Mouse (Mus musculus) forebrain, embryonic 11.5 days (tissue): ENCODE data around the gene Vamp5. TPM values are rescaled to one million over a fixed set of nuclear protein-coding genes. Genes with fewer than 3 reads are reported as not detected.

ENCODE experiments used
- ATAC-seq: fragments of 200-750 bp; cut with Nextera tagmentation; replicated peaks from 2 replicates; pipeline ENCODE4 v1.8.0; 2017; ENCODE audit warnings: moderate TSS enrichment; ENCODE audit not compliant: low FRiP score
- DNase-seq: peaks from one replicate; pipeline ENCODE4 v3.0.0-alpha.2; 2017; ENCODE audit warnings: low spot score
- H3K27ac ChIP-seq: fragments of 300-500 bp; sonication (generic); 2 replicates; pipeline ENCODE4 v1.5.1; 2014; ENCODE audit warnings: low read depth, low read length
- H3K27me3 ChIP-seq: fragments of 300-500 bp; sonication (generic); 2 replicates; pipeline ENCODE4 v1.6.1; 2014; ENCODE audit warnings: mild to moderate bottlenecking, low read length, mixed read lengths; ENCODE audit not compliant: control insufficient read depth, insufficient read depth
- H3K36me3 ChIP-seq: fragments of 300-500 bp; sonication (generic); 2 replicates; pipeline ENCODE4 v1.6.1; 2014; ENCODE audit warnings: mild to moderate bottlenecking, low read length, moderate library complexity, mixed read lengths; ENCODE audit not compliant: control insufficient read depth, insufficient read depth
- H3K4me1 ChIP-seq: fragments of 300-500 bp; sonication (generic); replicated peaks from 2 replicates; pipeline ENCODE4 v1.6.1; 2014; ENCODE audit warnings: low read length, mixed read lengths; ENCODE audit not compliant: control insufficient read depth, insufficient read depth
- H3K4me2 ChIP-seq: fragments of 300-500 bp; sonication (generic); 2 replicates; pipeline ENCODE4 v1.6.1; 2014; ENCODE audit warnings: low read depth, mild to moderate bottlenecking, low read length, moderate library complexity, mixed read lengths; ENCODE audit not compliant: severe bottlenecking
- H3K4me3 ChIP-seq: fragments of 300-500 bp; sonication (generic); 2 replicates; pipeline ENCODE4 v1.5.1; 2014; ENCODE audit warnings: low read depth, low read length
- H3K9ac ChIP-seq: fragments of 300-500 bp; sonication (generic); 2 replicates; pipeline ENCODE4 v1.6.1; 2014; ENCODE audit warnings: low read length
- H3K9me3 ChIP-seq: fragments of 300-500 bp; sonication (generic); 2 replicates; pipeline ENCODE4 v1.6.1; 2016; ENCODE audit warnings: low read length, mixed read lengths; ENCODE audit not compliant: control insufficient read depth
- WGBS: fragments of 180-500 bp; shearing (Covaris S2); extraction: QIAGEN DNeasy Blood & Tissue Kit; methylation state at CpG from one replicate; pipeline ENCODE4 v1.1.7; 2014; 5-methylcytosine and 5-hydroxymethylcytosine counted together
- polyA plus RNA-seq: library from polyadenylated mRNA; unstranded; fragments of >200 nt; fragmentation: Nextera tagmentation; extraction: Ambion mirVana; gene quantifications from 2 replicates; pipeline ENCODE4 v1.2.1, GENCODE M21; 2014

The Vamp5 gene
- polyA plus RNA-seq, 1 experiment from 2014 or later = 8.1 TPM

DNA sequence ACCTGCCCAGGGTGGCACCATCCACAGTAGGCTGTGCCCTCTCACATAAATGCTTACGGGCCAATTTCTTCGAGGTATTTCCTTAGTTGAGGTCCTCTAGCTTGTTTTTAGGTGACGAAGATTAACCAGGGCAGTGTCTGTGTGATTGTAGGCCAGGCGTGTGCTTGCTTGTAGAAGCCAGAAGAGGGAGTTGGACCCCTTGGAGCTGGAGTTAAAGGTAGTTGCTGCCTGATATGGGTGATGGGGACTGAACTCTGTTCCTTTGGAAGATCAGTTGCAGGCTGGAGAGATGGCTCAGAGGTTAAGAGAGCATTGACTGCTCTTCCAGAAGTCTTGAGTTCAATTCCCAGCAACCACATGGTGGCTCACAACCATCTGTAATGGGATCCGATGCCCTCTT is 34.9 kb upstream of the Vamp5 start:
- no peak overlapping the region for H3K9ac ChIP-seq

DNA sequence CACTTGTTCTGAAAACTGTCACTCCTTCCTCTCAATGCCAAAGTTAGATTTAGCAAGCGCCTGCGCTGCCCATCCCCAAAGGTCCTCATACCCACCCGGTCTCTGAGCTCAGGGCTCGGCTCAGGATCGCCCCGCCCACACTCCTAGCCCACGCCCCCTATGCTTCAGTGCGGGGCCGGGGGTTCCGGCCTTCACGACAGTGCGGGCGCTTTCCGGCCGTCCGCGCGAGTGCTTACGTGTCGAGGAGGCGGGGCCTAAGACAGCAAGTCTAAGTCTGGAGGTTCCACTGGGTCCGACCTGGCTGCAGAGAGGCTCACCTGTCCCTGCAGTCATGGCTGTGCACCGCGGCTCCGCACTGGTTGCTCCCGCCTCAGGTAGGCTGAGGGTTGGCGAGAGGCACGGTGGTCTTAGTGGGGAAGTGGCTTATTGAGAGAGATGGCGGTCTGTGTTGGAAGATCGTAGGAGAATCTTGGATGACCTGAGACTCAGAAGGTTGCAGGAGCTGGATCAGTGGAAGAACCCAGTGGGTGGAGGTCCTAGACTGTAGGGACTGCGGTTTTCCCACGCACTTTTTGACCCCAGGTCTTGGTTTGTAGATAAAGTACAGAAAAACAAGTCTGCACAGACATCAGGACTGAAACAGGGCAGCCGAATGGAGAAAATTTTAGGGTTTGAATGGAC is 33.9 kb upstream of the Vamp5 start, which contains the start of gene Ggcx:
Ggcx (plus strand) TSS at position 233 of the 681 bp plus-strand sequence.
- Histone ChIP-seq H3K27ac (no peak within 1 kb of the TSS), H3K9ac (peak within 1 kb of the TSS; percentile 75), H3K4me3 (peak within 1 kb of the TSS; percentile 73), H3K9me3 (no peaks in the 10 kb centered on the region), H3K4me1 (peaks cover 4% of the 10 kb centered on the region; the same call in 1 of the 2 replicates), H3K4me2 (peak within 1 kb of the TSS; percentile 78), H3K27me3 (no peaks in the 10 kb centered on the region), H3K36me3 (no peaks in the 10 kb centered on the region)
- DNase-seq (peak; percentile 97), ATAC-seq (peak; percentile 96)
- 2% methylated on average over 33 of the region's 33 CpGs for WGBS

More for the DNA sequence above, 34.9 kb upstream of the Vamp5 start:
- 87% methylated on average over 5 of the region's 5 CpGs for WGBS
- Histone ChIP-seq H3K4me2 (no peak overlapping the region), H3K4me1 (peaks cover 4% of the 10 kb centered on the region; the same call in 1 of the 2 replicates), H3K36me3 (no peaks in the 10 kb centered on the region), H3K9me3 (no peaks in the 10 kb centered on the region), H3K4me3 (peak overlapping the region; percentile 73; the same call in 1 of the 2 replicates), H3K27ac (no peak overlapping the region), H3K27me3 (no peaks in the 10 kb centered on the region)
- DNase-seq = no peak
- no peak for ATAC-seq

DNA sequence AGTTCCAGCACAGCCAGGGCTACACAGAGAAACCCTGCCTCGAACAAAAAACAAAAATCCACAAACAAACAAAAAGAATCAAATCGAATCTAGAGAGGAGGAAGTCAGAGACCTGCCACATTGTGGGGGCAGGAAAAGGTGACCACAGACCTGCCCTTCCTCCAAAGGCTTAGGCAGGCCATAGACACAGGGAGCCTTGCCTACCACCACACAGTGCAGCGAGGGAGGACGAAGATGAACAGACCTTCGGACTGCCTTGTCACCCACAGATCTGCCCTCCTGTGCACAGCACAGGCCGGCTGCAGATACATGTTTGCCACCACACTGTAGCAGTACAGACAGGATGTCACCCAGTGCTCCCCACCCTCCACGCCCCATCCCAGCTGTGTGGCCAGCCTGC is 30.2 kb upstream of the Vamp5 start:
- no peak for ATAC-seq
- Histone ChIP-seq H3K9ac (no peak overlapping the region), H3K4me3 (no peak overlapping the region), H3K27me3 (no peaks in the 10 kb centered on the region), H3K9me3 (no peaks in the 10 kb centered on the region), H3K4me1 (peaks cover 4% of the 10 kb centered on the region; the same call in 1 of the 2 replicates), H3K4me2 (no peak overlapping the region), H3K27ac (no peak overlapping the region), H3K36me3 (no peaks in the 10 kb centered on the region)
- no peak for DNase-seq
- 85% methylated on average over 7 of the region's 7 CpGs for WGBS

DNA sequence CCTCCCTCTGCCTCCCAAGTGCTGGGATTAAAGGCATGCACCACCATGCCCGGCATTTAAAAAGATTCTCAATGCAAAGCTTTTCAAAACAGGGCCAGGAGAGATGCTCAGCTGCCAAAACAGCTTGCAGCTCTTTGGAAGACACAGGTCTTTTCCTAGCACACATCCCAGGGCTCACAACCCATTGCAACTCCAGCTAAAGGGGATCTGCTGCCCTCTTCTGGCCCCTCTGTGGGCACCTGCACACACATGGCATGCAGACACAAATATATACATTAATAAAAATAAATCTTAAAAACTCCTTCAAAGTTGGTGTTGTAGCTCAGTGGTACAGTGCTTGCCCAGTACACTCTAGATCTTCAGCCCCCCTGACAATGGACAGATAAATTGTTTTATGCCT is 29.7 kb upstream of the Vamp5 start:
- Histone ChIP-seq H3K9ac (no peak overlapping the region), H3K4me2 (no peak overlapping the region), H3K4me1 (peaks cover 1% of the 10 kb centered on the region; the same call in 1 of the 2 replicates), H3K27me3 (no peaks in the 10 kb centered on the region), H3K27ac (no peak overlapping the region), H3K4me3 (no peak overlapping the region), H3K9me3 (no peaks in the 10 kb centered on the region), H3K36me3 (no peaks in the 10 kb centered on the region)
- ATAC-seq (no peak), DNase-seq (no peak)
- WGBS = 35% methylated on average over 1 of the region's 1 CpGs

DNA sequence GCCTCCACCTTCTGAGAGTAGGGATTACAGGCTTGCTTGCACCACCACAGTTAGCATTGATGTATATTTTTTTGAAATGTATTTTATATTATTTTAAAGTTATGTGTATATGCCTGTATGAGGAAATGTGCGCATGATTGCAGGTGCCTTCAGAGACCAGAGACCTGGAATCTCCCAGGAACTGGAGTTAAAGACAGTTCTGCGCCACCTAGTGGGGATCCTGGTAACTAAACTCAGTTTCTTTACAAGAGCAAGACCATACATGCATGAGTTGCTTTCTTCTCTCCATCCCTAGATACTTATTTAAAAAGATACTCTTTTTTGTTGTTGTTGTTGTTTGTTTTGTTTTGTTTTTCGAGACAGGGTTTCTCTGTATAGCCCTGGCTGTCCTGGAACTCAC is 29.3 kb upstream of the Vamp5 start:
- Histone ChIP-seq H3K4me1 (no peaks in the 10 kb centered on the region), H3K27ac (no peak overlapping the region), H3K9me3 (no peaks in the 10 kb centered on the region), H3K36me3 (no peaks in the 10 kb centered on the region), H3K4me2 (no peak overlapping the region), H3K9ac (no peak overlapping the region), H3K27me3 (no peaks in the 10 kb centered on the region), H3K4me3 (no peak overlapping the region)
- DNase-seq = peak; percentile 81
- no peak for ATAC-seq
- 15% methylated on average over 3 of the region's 3 CpGs for WGBS

DNA sequence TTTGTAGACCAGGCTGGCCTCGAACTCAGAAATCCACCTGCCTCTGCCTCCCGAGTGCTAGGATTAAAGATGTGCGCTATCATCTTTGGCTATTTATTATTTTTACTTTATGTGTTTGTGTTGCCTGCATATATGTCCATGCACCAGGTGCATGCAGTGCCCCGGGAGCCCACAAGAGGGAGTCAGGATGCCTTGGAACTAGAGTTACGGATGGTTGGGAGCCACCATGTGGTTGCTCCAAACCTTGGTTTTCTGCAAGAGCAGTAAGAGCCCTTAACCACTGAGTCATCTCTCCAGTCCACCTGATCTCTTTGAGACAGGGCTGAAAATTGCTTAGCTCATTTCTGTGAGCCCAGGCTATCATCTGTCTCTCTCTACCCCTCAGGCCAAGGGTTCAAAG is 26.9 kb upstream of the Vamp5 start:
- H3K27ac ChIP-seq = no peak overlapping the region
- DNase-seq (peak; percentile 93), ATAC-seq (peak; percentile 72)
- no peak overlapping the region for H3K4me3 ChIP-seq
- H3K4me1 ChIP-seq = no peaks in the 10 kb centered on the region
- no peak overlapping the region for H3K9ac ChIP-seq
- no peaks in the 10 kb centered on the region for H3K9me3 ChIP-seq
- H3K36me3 ChIP-seq = no peaks in the 10 kb centered on the region
- H3K4me2 ChIP-seq = no peak overlapping the region
- H3K27me3 ChIP-seq = no peaks in the 10 kb centered on the region
- WGBS = 3% methylated on average over 5 of the region's 5 CpGs

DNA sequence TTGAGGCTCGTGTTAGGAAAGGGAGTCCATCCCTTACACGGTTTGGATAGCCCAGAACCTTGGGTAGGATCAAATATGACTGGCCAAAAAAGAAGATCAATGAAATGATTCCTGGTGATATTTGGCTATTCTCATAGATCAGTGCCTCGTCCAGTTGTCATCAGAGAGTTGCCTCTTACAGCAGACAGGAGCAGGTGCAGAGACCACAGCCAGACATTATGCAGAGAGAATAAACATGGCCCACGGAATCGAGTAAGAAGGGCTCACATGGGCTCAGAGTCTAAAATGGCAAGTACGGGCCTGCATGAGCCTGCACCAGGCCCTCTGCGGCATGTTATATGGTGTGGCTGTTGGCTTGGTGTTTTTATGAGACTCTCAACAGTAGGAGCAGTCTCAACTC is 25.1 kb upstream of the Vamp5 start:
- Histone ChIP-seq H3K9me3 (no peaks in the 10 kb centered on the region), H3K9ac (no peak overlapping the region), H3K4me1 (no peaks in the 10 kb centered on the region), H3K4me2 (no peak overlapping the region), H3K36me3 (no peaks in the 10 kb centered on the region), H3K27ac (no peak overlapping the region), H3K27me3 (no peaks in the 10 kb centered on the region), H3K4me3 (no peak overlapping the region)
- 83% methylated on average over 7 of the region's 7 CpGs for WGBS
- ATAC-seq (no peak), DNase-seq (no peak)

DNA sequence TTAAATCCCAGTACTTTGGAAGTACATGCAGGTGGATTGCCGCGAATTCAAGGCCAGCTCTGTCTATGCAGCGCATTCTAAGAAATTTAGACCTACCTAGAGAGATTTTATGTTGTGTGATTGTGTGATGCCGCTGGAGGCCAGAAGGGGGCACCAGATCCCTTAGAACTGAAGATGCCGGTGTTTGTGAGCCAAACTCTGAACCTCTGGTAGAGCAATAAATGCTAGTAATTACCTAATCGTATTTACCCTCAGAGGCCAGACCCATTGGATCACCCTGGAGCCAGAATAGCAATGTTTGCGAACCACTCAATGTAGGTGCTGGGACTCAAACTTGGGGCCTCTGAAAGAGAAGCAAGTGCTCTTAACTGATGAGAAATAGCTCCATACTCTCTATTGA is 21.6 kb upstream of the Vamp5 start:
- Histone ChIP-seq H3K27me3 (no peaks in the 10 kb centered on the region), H3K36me3 (no peaks in the 10 kb centered on the region), H3K9me3 (no peaks in the 10 kb centered on the region), H3K4me1 (no peaks in the 10 kb centered on the region), H3K4me2 (no peak overlapping the region), H3K9ac (no peak overlapping the region), H3K4me3 (no peak overlapping the region), H3K27ac (no peak overlapping the region)
- WGBS = 30% methylated on average over 7 of the region's 7 CpGs
- peak; percentile 79 for DNase-seq
- no peak for ATAC-seq

DNA sequence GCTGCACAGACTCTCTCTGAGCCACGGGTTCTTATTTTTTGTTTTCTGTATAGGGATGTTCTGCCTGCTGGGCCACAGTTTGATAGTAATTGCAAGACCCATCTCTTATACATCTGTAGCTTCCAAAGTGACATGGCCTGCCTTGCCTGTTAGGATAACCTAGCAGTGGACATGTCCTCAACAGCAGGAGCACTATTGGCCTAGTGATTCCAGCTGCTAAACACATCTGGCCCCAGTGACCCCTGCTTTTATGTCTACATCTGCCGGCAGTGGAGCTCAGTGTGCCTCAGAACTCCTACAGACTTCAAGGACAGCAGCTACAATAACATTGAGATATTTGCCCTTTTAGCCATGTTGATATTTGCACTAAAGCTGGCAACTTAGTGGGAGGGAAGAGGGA is 19.7 kb upstream of the Vamp5 start:
- no peak for ATAC-seq
- Histone ChIP-seq H3K36me3 (no peaks in the 10 kb centered on the region), H3K9me3 (no peaks in the 10 kb centered on the region), H3K4me1 (no peaks in the 10 kb centered on the region), H3K27me3 (no peaks in the 10 kb centered on the region), H3K4me3 (no peak overlapping the region), H3K27ac (no peak overlapping the region), H3K9ac (no peak overlapping the region), H3K4me2 (no peak overlapping the region)
- 68% methylated on average over 2 of the region's 2 CpGs for WGBS
- no peak for DNase-seq
